Mouse (Mus musculus) heart, embryonic 16.5 days (tissue): ENCODE measurements at regions not wholly inside any gene's neighbourhood (a gene's known extent, or its start where the extent isn't known, plus 50 kb on each side); places are given as distances from the start of the nearest gene placed in this dataset.

Experiments used
- ATAC-seq: fragments of 200-750 bp; cut with Nextera tagmentation; replicated peaks from 2 replicates; pipeline ENCODE4 v1.8.0; 2017; ENCODE audit warnings: moderate number of reproducible peaks; ENCODE audit not compliant: insufficient read depth, low FRiP score; ENCODE audit errors: extremely low read depth
- H3K27ac ChIP-seq: fragments of 300-500 bp; sonication (generic); 2 replicates; pipeline ENCODE4 v1.5.1; 2014; ENCODE audit warnings: mild to moderate bottlenecking, low read length, control low read depth, moderate library complexity
- H3K27me3 ChIP-seq: fragments of 300-500 bp; sonication (generic); 2 replicates; pipeline ENCODE4 v1.6.1; 2014; ENCODE audit warnings: low read length, mixed read lengths; ENCODE audit not compliant: control insufficient read depth, insufficient read depth
- H3K36me3 ChIP-seq: fragments of 300-500 bp; sonication (generic); 2 replicates; pipeline ENCODE4 v1.6.1; 2014; ENCODE audit not compliant: control insufficient read depth, insufficient read depth
- H3K4me1 ChIP-seq: fragments of 300-500 bp; sonication (generic); 2 replicates; pipeline ENCODE4 v1.6.1; 2014; ENCODE audit warnings: low read length, mixed read lengths; ENCODE audit not compliant: control insufficient read depth, insufficient read depth
- H3K4me2 ChIP-seq: fragments of 300-500 bp; sonication (generic); 2 replicates; pipeline ENCODE4 v1.6.1; 2014; ENCODE audit warnings: low read depth, mild to moderate bottlenecking, control low read depth, low read length
- H3K4me3 ChIP-seq: fragments of 300-500 bp; sonication (generic); 2 replicates; pipeline ENCODE4 v1.5.1; 2014; ENCODE audit warnings: mild to moderate bottlenecking, control low read depth, low read length
- H3K9ac ChIP-seq: fragments of 300-500 bp; sonication (generic); 2 replicates; pipeline ENCODE4 v1.6.1; 2014; ENCODE audit warnings: low read length, control low read depth
- H3K9me3 ChIP-seq: fragments of 300-500 bp; sonication (generic); replicated peaks from 2 replicates; pipeline ENCODE4 v1.6.1; 2016; ENCODE audit warnings: low read length; ENCODE audit not compliant: control insufficient read depth
- WGBS: fragments of 180-500 bp; shearing (Covaris S2); extraction: QIAGEN DNeasy Blood & Tissue Kit; methylation state at CpG from one replicate; pipeline ENCODE4 v1.1.7; 2014; 5-methylcytosine and 5-hydroxymethylcytosine counted together

DNA sequence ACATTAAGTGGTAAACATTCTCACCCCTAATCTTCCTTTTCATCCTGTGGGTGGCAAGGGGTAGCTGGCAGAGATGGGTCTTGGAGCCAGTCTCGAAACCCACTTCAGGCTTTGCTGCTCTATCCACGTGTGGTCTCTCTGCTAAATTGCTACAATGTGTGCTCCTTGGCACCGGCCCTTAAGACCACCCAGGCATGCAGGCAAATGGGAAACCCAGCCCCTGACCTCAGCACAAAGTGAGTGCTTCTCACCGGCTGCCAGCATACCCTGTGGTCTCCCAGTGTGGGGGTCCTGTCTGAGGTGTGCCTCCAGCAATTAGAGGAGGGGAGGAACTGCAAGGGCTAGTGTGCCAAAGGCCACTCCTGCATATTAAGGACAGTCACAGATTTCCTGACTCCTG is 238.5 kb upstream of the Gm21798 start:
- Histone ChIP-seq H3K4me1 (peaks cover 10% of the 10 kb centered on the region), H3K4me2 (no peak overlapping the region), H3K27ac (no peak overlapping the region), H3K36me3 (no peaks in the 10 kb centered on the region), H3K4me3 (no peak overlapping the region), H3K27me3 (no peaks in the 10 kb centered on the region), H3K9ac (no peak overlapping the region), H3K9me3 (no peaks in the 10 kb centered on the region)
- 30% methylated on average over 4 of the region's 4 CpGs for WGBS
- no peak for ATAC-seq

GRCm38 (mm10) chr15:64580481-64580880 is 237.0 kb upstream of the Gm21798 start:
- no peak for ATAC-seq
- no peaks in the 10 kb centered on the region for H3K9me3 ChIP-seq
- H3K36me3 ChIP-seq, result no peaks in the 10 kb centered on the region
- no peak overlapping the region for H3K4me3 ChIP-seq
- WGBS, result 77% methylated on average over 1 of the region's 1 CpGs
- H3K27me3 ChIP-seq, result no peaks in the 10 kb centered on the region
- no peak overlapping the region for H3K9ac ChIP-seq
- H3K4me2 ChIP-seq, result no peak overlapping the region
- peaks cover 10% of the 10 kb centered on the region for H3K4me1 ChIP-seq
- no peak overlapping the region for H3K27ac ChIP-seq

- Histone ChIP-seq H3K4me3 (no peak overlapping the region), H3K9ac (no peak overlapping the region), H3K27me3 (no peaks in the 10 kb centered on the region), H3K4me2 (no peak overlapping the region), H3K4me1 (peaks cover 10% of the 10 kb centered on the region), H3K27ac (no peak overlapping the region), H3K9me3 (no peaks in the 10 kb centered on the region), H3K36me3 (no peaks in the 10 kb centered on the region)
- 87% methylated on average over 5 of the region's 5 CpGs for WGBS
- no peak for ATAC-seq
These were observed 236.4 kb upstream of the Gm21798 start for GRCm38 (mm10) chr15:64581046-64581445.

- H3K4me1 ChIP-seq, result peaks cover 1% of the 10 kb centered on the region
- H3K9me3 ChIP-seq, result no peaks in the 10 kb centered on the region
- H3K27ac ChIP-seq, result no peak overlapping the region
- WGBS, result 85% methylated on average over 6 of the region's 6 CpGs
- H3K9ac ChIP-seq, result no peak overlapping the region
- no peaks in the 10 kb centered on the region for H3K36me3 ChIP-seq
- ATAC-seq, result no peak
- H3K27me3 ChIP-seq, result no peaks in the 10 kb centered on the region
- H3K4me2 ChIP-seq, result no peak overlapping the region
- H3K4me3 ChIP-seq, result no peak overlapping the region
These were observed 233.4 kb upstream of the Gm21798 start for GRCm38 (mm10) chr15:64584129-64584528.

GRCm38 (mm10) chr15:64586776-64587175 is 230.7 kb upstream of the Gm21798 start:
- 90% methylated on average over 3 of the region's 3 CpGs for WGBS
- no peaks in the 10 kb centered on the region for H3K36me3 ChIP-seq
- no peak overlapping the region for H3K27ac ChIP-seq
- ATAC-seq, result no peak
- no peak overlapping the region for H3K4me3 ChIP-seq
- H3K9me3 ChIP-seq, result no peaks in the 10 kb centered on the region
- no peaks in the 10 kb centered on the region for H3K27me3 ChIP-seq
- H3K4me1 ChIP-seq, result no peaks in the 10 kb centered on the region
- no peak overlapping the region for H3K4me2 ChIP-seq
- no peak overlapping the region for H3K9ac ChIP-seq

GRCm38 (mm10) chr15:64590092-64590881 is 227.2 kb upstream of the Gm21798 start:
- no peak for ATAC-seq
- no peaks in the 10 kb centered on the region for H3K36me3 ChIP-seq
- no peaks in the 10 kb centered on the region for H3K27me3 ChIP-seq
- H3K4me3 ChIP-seq, result no peak overlapping the region
- H3K9ac ChIP-seq, result no peak overlapping the region
- no peaks in the 10 kb centered on the region for H3K9me3 ChIP-seq
- H3K4me1 ChIP-seq, result no peaks in the 10 kb centered on the region
- 69% methylated on average over 1 of the region's 1 CpGs for WGBS
- H3K27ac ChIP-seq, result no peak overlapping the region
- H3K4me2 ChIP-seq, result no peak overlapping the region

DNA sequence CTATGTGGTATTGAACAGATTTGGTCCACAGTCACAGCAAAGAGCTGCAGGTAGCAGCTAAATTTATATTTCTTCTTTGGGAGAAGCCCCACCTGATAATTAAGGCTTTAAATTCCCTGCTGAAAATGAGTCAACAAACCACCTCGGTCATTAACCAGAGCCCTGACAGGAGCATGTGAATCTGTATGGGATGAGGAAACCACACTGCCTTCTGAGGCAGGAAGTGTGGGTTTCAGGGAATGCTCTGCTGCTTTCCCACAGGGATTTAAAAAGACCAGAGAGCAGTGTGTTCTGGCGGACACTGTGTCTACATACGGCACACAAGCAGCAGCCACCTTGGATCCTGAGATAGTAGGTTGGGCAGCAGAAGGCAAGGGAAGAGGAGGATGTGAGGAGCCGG is 204.0 kb upstream of the Gm21798 start:
- Histone ChIP-seq H3K4me2 (no peak overlapping the region), H3K4me1 (0 out of 2 replicates have a peak, but pooled peaks cover 2% of the 10 kb centered on the region), H3K27me3 (no peaks in the 10 kb centered on the region), H3K9ac (no peak overlapping the region), H3K36me3 (no peaks in the 10 kb centered on the region), H3K9me3 (no peaks in the 10 kb centered on the region), H3K4me3 (no peak overlapping the region), H3K27ac (no peak overlapping the region)
- ATAC-seq, result no peak
- 43% methylated on average over 4 of the region's 4 CpGs for WGBS

DNA sequence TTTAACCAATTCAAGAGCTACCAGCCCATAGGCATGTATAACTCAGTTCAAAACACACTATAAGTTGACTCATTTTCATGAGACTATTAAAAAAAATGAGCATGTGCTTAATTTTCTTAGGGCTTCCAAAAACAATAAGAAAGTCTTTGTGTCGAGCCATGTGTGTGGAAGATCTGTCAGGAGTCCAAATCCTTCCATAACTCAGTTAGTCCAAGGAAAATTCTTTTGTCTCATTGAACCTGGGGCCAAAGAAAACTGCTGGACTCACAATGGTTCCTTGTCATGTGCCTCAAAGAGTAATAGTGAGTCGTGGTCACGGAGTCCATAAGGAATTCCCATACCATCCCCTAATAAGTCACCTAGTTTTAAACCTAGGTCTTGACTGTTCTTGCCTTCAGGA is 199.0 kb upstream of the Gm21798 start:
- WGBS, result 61% methylated on average over 3 of the region's 3 CpGs
- peaks cover 8% of the 10 kb centered on the region; the same call in 1 of the 2 replicates for H3K4me1 ChIP-seq
- no peak overlapping the region for H3K4me2 ChIP-seq
- H3K9me3 ChIP-seq, result no peaks in the 10 kb centered on the region
- no peak overlapping the region for H3K4me3 ChIP-seq
- H3K27me3 ChIP-seq, result no peaks in the 10 kb centered on the region
- no peaks in the 10 kb centered on the region for H3K36me3 ChIP-seq
- H3K9ac ChIP-seq, result no peak overlapping the region
- no peak for ATAC-seq
- H3K27ac ChIP-seq, result no peak overlapping the region

DNA sequence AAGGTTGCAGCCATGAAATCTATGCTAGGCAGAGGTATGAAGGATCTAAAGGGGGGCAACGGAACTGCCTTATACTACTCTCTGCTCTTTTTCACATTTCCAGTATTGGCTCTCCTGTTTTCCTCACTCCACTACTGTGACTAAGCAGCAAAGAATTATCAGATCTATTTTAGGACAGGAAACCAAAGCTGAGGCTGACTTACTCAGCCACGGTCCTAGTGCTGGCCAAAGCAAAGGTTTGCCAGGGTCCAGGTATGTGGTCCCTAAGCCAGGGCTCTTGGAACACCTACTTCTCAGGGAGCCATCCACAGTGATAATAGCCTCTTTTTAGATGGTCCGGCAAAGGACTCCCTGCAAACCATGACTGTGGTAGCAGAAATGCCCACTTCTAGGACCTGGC is 195.6 kb upstream of the Gm21798 start:
- H3K4me1 ChIP-seq, result peaks cover 6% of the 10 kb centered on the region; the same call in 1 of the 2 replicates
- H3K9me3 ChIP-seq, result no peaks in the 10 kb centered on the region
- H3K4me3 ChIP-seq, result no peak overlapping the region
- H3K4me2 ChIP-seq, result no peak overlapping the region
- H3K36me3 ChIP-seq, result no peaks in the 10 kb centered on the region
- no peak overlapping the region for H3K27ac ChIP-seq
- no peak overlapping the region for H3K9ac ChIP-seq
- no peaks in the 10 kb centered on the region for H3K27me3 ChIP-seq
- no peak for ATAC-seq
- 56% methylated on average over 3 of the region's 3 CpGs for WGBS
